Mouse (Mus musculus) ovary, adult 10 weeks (tissue): Measurements from ENCODE around the gene Dnal4. TPM values are rescaled to one million over a fixed set of nuclear protein-coding genes. Genes with fewer than 3 reads are reported as not detected.

Experiments used
- polyA plus RNA-seq: library from polyadenylated mRNA; stranded (reverse); fragments of 350-450 nt; fragmentation: Illumina TruSeq; extraction: RNeasy Lipid Tissue Mini Kit (QIAGEN cat#74804); gene quantifications from one replicate; pipeline ENCODE4 v1.2.3, GENCODE M21; 2014

Dnal4 gene
- 1.7 TPM for polyA plus RNA-seq

DNA sequence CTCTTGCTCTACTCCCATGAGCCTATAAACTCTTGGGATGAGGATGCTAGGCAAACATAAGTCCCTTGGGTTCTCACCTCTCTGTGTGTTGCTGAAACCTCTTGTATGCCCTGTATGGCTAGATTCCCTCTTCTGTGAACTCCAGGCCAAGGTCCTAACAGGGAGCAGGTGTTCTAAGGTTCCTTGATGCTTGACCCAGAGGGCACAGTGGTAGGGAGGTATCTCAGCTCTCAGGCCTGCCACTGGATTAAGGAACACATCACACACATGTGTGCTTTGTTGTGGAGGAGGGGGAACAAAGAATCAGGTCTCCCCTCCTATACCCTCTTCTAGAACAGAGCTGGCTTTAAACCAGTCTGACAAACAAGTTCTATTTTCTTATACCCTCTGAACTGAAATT is at the start of gene Dnal4:
TSS of gene Dnal4 (minus strand) at position 101 of the 400 bp plus-strand sequence.

GRCm38 (mm10) chr15:79804352-79805071 is 26.9 kb upstream of the Dnal4 start, which contains the start of gene Nptxr:
Gene Nptxr, minus strand, starts transcription at chr15:79804766.

DNA sequence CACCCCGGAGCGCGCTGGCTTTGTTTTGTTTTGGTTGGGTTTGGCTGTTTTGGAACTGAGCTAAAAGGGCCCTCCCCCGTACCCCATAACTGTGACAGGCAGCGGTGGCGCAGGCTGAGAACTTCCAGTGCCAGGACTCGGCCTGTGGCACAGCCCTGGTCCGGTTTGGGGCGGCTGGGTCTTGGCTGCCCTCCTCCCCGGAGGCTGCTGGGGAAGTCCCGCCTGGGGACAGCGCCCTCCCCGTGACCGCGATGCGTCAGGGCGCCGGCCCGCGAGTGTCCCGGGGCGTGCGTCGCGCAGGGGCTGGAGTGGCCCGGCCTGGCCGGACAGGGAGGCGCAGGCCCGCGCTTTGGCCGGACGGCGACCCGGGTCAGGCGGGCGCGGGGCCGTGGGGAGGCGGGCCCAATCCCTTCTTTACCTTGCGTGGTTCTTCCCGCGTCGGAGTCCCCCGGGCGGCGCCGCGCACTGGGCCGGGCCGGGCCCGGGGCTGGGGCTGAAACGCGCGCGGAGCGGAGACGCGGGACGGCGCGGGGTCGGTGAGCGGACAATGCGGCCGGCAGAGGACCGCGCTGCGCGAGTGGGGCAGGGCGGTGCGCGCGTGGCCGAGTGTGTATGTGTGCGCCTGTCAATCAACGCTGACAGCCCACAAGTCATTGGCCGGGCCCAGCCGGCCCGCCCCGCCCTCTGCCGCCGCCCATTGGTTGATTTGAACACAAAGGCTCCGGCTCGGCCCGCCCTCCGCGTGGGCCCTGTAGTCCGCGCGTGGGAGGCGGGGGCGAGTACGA is 35.5 kb downstream of the Dnal4 start, which contains the start of gene Sun2:
TSS of gene Sun2 (minus strand) at position 616 of the 785 bp plus-strand sequence.

Other genes with a start within 250 kb of the Dnal4 start
- 237 TPM for gene Ddx17, start 231.1 kb downstream of the Dnal4 start, polyA plus RNA-seq
- 1.3 TPM for gene Dmc1, start 172.7 kb downstream of the Dnal4 start, polyA plus RNA-seq
- 1.5 TPM for gene Fam227a, start 118.9 kb downstream of the Dnal4 start, polyA plus RNA-seq
- 2.4 TPM for gene Cby1, start 118.7 kb downstream of the Dnal4 start, polyA plus RNA-seq
- gene Tomm22, start 107.0 kb downstream of the Dnal4 start, polyA plus RNA-seq, result 270 TPM
- gene Josd1, start 89.9 kb downstream of the Dnal4 start, polyA plus RNA-seq, result 24.8 TPM
- gene Gtpbp1, start 87.0 kb downstream of the Dnal4 start, polyA plus RNA-seq, result 1.2 TPM
- gene Sun2, start 35.3 kb downstream of the Dnal4 start, polyA plus RNA-seq, result 6.8 TPM
- gene Nptxr, start 26.9 kb upstream of the Dnal4 start, polyA plus RNA-seq, result 0.86 TPM
- not detected for gene Npcd, start 56.4 kb upstream of the Dnal4 start, polyA plus RNA-seq
- gene Cbx6, start 56.8 kb upstream of the Dnal4 start, polyA plus RNA-seq, result 8.3 TPM
- gene Apobec3, start 113.8 kb upstream of the Dnal4 start, polyA plus RNA-seq, result 14.4 TPM
- 0.46 TPM for gene Cbx7, start 193.3 kb upstream of the Dnal4 start, polyA plus RNA-seq
- gene Pdgfb, start 237.1 kb upstream of the Dnal4 start, polyA plus RNA-seq, result 0.37 TPM